Mouse (Mus musculus): ENCODE data around the gene Zkscan17.

- TF ChIP-seq POLR2A (IDR thresholded peaks at IDR 0.05; ENCODE audit: borderline replicate concordance, insufficient read depth, low read length) (no peak), CTCF (IDR thresholded peaks at IDR 0.05; ENCODE audit: borderline replicate concordance, insufficient read depth, low read depth, low read length) (no peak)
Measured at GRCm38 (mm10) chr11:59514381-59514780, 12.2 kb downstream of the Zkscan17 start.

Data from cerebellum, adult 2 months (tissue).